Mouse (Mus musculus) hindbrain, embryonic 13.5 days (tissue): ENCODE measurements around the gene Rce1. TPM values are rescaled to one million over a fixed set of nuclear protein-coding genes. Genes with fewer than 3 reads are reported as not detected.

Experiments
- ATAC-seq: fragments of 200-750 bp; cut with Nextera tagmentation; 2 replicates; pipeline ENCODE4 v1.8.0; 2017; ENCODE audit warnings: moderate TSS enrichment; ENCODE audit not compliant: low FRiP score
- H3K27ac ChIP-seq: fragments of 300-500 bp; sonication (generic); 2 replicates; pipeline ENCODE4 v1.5.1; 2015; ENCODE audit warnings: inconsistent platforms, mild to moderate bottlenecking, moderate library complexity
- H3K27me3 ChIP-seq: fragments of 300-500 bp; sonication (generic); 2 replicates; pipeline ENCODE4 v1.6.1; 2015; ENCODE audit warnings: mild to moderate bottlenecking, inconsistent platforms
- H3K36me3 ChIP-seq: fragments of 300-500 bp; sonication (generic); 2 replicates; pipeline ENCODE4 v1.6.1; 2015; ENCODE audit warnings: mild to moderate bottlenecking, inconsistent platforms
- H3K4me1 ChIP-seq: fragments of 300-500 bp; sonication (generic); replicated peaks from 2 replicates; pipeline ENCODE4 v1.6.1; 2015; ENCODE audit warnings: inconsistent platforms
- H3K4me2 ChIP-seq: fragments of 300-500 bp; sonication (generic); 2 replicates; pipeline ENCODE4 v1.6.1; 2015; ENCODE audit warnings: inconsistent platforms, mild to moderate bottlenecking, moderate library complexity
- H3K4me3 ChIP-seq: fragments of 300-500 bp; sonication (generic); 2 replicates; pipeline ENCODE4 v1.5.1; 2015; ENCODE audit warnings: mild to moderate bottlenecking, inconsistent platforms
- H3K9ac ChIP-seq: fragments of 300-500 bp; sonication (generic); 2 replicates; pipeline ENCODE4 v1.6.1; 2015; ENCODE audit warnings: mild to moderate bottlenecking, inconsistent platforms
- H3K9me3 ChIP-seq: fragments of 300-500 bp; sonication (generic); 2 replicates; pipeline ENCODE4 v1.6.1; 2016; ENCODE audit warnings: inconsistent platforms
- WGBS: fragments of 180-500 bp; shearing (Covaris S2); methylation state at CpG from one replicate; pipeline ENCODE4 v1.1.7; 2015; 5-methylcytosine and 5-hydroxymethylcytosine counted together
- polyA plus RNA-seq: library from polyadenylated mRNA; unstranded; fragments of >200 nt; fragmentation: Nextera tagmentation; extraction: Ambion mirVana; gene quantifications from 2 replicates; pipeline ENCODE4 v1.2.1, GENCODE M21; 2015

Gene Rce1
- polyA plus RNA-seq: 52.0 and 54.2 TPM in 2 replicates

- Histone ChIP-seq H3K9me3 (no peaks in the 10 kb centered on the region), H3K9ac (peak within 1 kb of the TSS; percentile 91), H3K27me3 (no peaks in the 10 kb centered on the region), H3K4me3 (peak within 1 kb of the TSS; percentile 85), H3K36me3 (peaks cover 36% of the 10 kb centered on the region), H3K4me2 (peak within 1 kb of the TSS; percentile 94), H3K27ac (peak within 1 kb of the TSS; percentile 95), H3K4me1 (peaks cover 46% of the 10 kb centered on the region)
- under 1% methylated on average over 64 of the region's 64 CpGs for WGBS
- ATAC-seq: peak; percentile 86
Measured at GRCm38 (mm10) chr19:4625179-4625828, at the start of gene Rce1. TSS of gene Rce1 (minus strand) at chr19:4625641.

DNA sequence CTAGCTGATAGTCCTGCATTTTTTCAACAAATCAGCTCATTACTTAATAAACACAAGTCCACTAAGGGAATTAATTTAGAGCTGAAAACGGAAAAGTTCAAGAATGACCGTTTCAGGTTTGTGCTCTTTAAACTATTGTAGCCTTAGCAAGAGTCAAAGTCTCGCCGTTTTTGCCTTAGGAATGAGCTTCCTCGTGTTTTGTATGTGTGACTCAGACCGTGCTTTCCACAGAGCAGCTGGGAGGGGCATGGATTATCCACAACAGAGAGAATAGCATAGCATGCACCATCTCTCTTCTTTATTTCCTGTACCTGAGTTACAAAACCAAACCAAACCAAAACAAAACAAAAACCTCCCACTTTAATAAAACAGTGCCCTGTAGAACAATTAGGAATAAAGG lies 47.0 kb upstream of the Rce1 start:
- Histone ChIP-seq H3K4me1 (no peaks in the 10 kb centered on the region), H3K27me3 (no peaks in the 10 kb centered on the region), H3K4me3 (no peak overlapping the region), H3K27ac (no peak overlapping the region), H3K9ac (no peak overlapping the region), H3K36me3 (no peaks in the 10 kb centered on the region), H3K4me2 (no peak overlapping the region), H3K9me3 (no peaks in the 10 kb centered on the region)
- WGBS: 51% methylated on average over 6 of the region's 6 CpGs
- ATAC-seq: no peak

DNA sequence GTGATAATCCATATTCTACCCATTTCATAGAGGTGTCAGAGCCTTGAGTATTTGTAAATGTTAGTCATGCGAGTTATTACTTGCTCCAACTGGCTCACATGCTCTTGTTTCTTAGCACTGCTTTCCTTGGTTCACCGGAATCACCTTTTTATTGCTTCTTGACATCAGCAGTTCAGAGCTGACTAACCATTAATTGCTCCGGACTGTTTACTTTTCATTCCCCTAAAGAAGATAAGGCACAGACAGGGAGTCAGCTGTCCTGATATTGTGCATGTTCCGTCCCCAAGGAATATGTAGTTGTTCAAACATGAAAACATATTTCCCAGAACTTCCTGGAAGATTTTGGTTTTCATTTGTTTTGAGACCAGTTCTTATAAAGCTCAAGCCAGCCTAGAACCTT lies 45.3 kb upstream of the Rce1 start:
- no peak for ATAC-seq
- Histone ChIP-seq H3K9me3 (no peaks in the 10 kb centered on the region), H3K4me3 (no peak overlapping the region), H3K27me3 (no peaks in the 10 kb centered on the region), H3K4me2 (no peak overlapping the region), H3K4me1 (no peaks in the 10 kb centered on the region), H3K36me3 (no peaks in the 10 kb centered on the region), H3K27ac (no peak overlapping the region), H3K9ac (no peak overlapping the region)
- WGBS: 93% methylated on average over 4 of the region's 4 CpGs

- no peak overlapping the region for H3K4me3 ChIP-seq
- no peaks in the 10 kb centered on the region for H3K27me3 ChIP-seq
- no peak overlapping the region for H3K27ac ChIP-seq
- no peak for ATAC-seq
- H3K4me1 ChIP-seq: no peaks in the 10 kb centered on the region
- H3K4me2 ChIP-seq: no peak overlapping the region
- no peaks in the 10 kb centered on the region for H3K9me3 ChIP-seq
- H3K9ac ChIP-seq: no peak overlapping the region
- H3K36me3 ChIP-seq: no peaks in the 10 kb centered on the region
Measured at GRCm38 (mm10) chr19:4666815-4667214, 41.4 kb upstream of the Rce1 start.

DNA sequence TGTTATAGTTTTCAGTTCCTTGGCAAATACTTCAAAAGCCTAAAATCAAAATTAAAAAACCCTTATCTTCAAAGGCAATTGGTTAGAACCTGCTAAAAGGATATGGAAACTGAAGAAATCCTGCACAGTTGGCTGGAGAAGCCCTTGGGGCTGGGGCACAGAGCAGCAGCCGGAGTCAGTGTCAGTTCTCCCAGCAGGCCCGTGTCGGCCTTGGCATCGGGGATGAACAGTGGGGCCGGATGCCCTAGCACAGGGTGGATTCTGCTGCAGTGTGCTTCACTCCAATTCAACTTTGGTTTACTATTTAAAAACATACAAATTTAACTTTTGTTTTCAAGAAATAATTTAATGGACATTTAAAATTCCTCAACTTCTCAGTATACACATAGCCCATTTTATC lies 32.7 kb upstream of the Rce1 start:
- no peaks in the 10 kb centered on the region for H3K4me1 ChIP-seq
- H3K4me2 ChIP-seq: no peak overlapping the region
- H3K27me3 ChIP-seq: 0 out of 2 replicates have a peak, but pooled peaks cover 4% of the 10 kb centered on the region
- WGBS: 91% methylated on average over 5 of the region's 5 CpGs
- H3K36me3 ChIP-seq: no peaks in the 10 kb centered on the region
- H3K9ac ChIP-seq: no peak overlapping the region
- H3K27ac ChIP-seq: no peak overlapping the region
- H3K9me3 ChIP-seq: no peaks in the 10 kb centered on the region
- no peak overlapping the region for H3K4me3 ChIP-seq
- no peak for ATAC-seq

- Histone ChIP-seq H3K9me3 (no peaks in the 10 kb centered on the region), H3K27me3 (peaks cover 7% of the 10 kb centered on the region; the same call in 1 of the 2 replicates), H3K36me3 (no peaks in the 10 kb centered on the region), H3K27ac (no peak overlapping the region), H3K4me2 (no peak overlapping the region), H3K4me1 (no peaks in the 10 kb centered on the region), H3K9ac (no peak overlapping the region), H3K4me3 (no peak overlapping the region)
- WGBS: 76% methylated on average over 11 of the region's 11 CpGs
- no peak for ATAC-seq
Measured at GRCm38 (mm10) chr19:4646917-4647492, 21.6 kb upstream of the Rce1 start.

- H3K36me3 ChIP-seq: no peaks in the 10 kb centered on the region
- H3K4me3 ChIP-seq: no peak overlapping the region
- H3K9ac ChIP-seq: no peak overlapping the region
- no peak overlapping the region for H3K4me2 ChIP-seq
- WGBS: 50% methylated on average over 10 of the region's 10 CpGs
- no peak for ATAC-seq
- no peaks in the 10 kb centered on the region for H3K4me1 ChIP-seq
- H3K9me3 ChIP-seq: no peaks in the 10 kb centered on the region
- peaks cover 7% of the 10 kb centered on the region; the same call in 1 of the 2 replicates for H3K27me3 ChIP-seq
- H3K27ac ChIP-seq: no peak overlapping the region
Measured at GRCm38 (mm10) chr19:4644271-4644670, 18.8 kb upstream of the Rce1 start.

GRCm38 (mm10) chr19:4635986-4636385 lies 10.5 kb upstream of the Rce1 start:
- Histone ChIP-seq H3K4me2 (no peak overlapping the region), H3K27me3 (0 out of 2 replicates have a peak, but pooled peaks cover 8% of the 10 kb centered on the region), H3K4me3 (no peak overlapping the region), H3K36me3 (no peaks in the 10 kb centered on the region), H3K9ac (no peak overlapping the region), H3K4me1 (no peaks in the 10 kb centered on the region), H3K27ac (no peak overlapping the region), H3K9me3 (no peaks in the 10 kb centered on the region)
- 74% methylated on average over 4 of the region's 4 CpGs for WGBS
- ATAC-seq: no peak

DNA sequence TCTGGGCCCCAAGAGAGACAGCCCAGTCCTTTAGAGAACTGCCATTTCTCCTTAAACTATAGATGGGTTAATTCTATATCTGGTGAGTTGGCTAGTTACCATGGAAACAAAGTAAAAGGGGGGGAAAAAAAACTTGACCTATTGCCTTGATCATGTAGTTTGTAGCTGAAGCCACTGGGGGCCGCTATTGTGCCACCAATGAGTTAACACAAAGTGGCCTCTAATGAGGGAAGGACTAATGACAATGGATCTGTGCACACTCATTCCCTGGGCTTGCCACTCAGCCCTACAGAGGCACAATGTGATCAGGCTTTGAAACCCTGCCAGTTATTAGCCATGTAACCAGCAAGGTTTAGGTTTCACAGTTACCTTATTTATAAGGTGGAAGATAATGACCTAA lies 3.4 kb upstream of the Rce1 start:
- peaks cover 42% of the 10 kb centered on the region for H3K4me1 ChIP-seq
- H3K36me3 ChIP-seq: peaks cover 2% of the 10 kb centered on the region
- no peak overlapping the region for H3K4me3 ChIP-seq
- no peaks in the 10 kb centered on the region for H3K27me3 ChIP-seq
- H3K4me2 ChIP-seq: no peak overlapping the region
- peak overlapping the region; percentile 30; the same call in 1 of the 2 replicates for H3K9ac ChIP-seq
- no peaks in the 10 kb centered on the region for H3K9me3 ChIP-seq
- ATAC-seq: no peak
- H3K27ac ChIP-seq: peak overlapping the region; percentile 62
- 0% methylated on average over 1 of the region's 1 CpGs for WGBS

DNA sequence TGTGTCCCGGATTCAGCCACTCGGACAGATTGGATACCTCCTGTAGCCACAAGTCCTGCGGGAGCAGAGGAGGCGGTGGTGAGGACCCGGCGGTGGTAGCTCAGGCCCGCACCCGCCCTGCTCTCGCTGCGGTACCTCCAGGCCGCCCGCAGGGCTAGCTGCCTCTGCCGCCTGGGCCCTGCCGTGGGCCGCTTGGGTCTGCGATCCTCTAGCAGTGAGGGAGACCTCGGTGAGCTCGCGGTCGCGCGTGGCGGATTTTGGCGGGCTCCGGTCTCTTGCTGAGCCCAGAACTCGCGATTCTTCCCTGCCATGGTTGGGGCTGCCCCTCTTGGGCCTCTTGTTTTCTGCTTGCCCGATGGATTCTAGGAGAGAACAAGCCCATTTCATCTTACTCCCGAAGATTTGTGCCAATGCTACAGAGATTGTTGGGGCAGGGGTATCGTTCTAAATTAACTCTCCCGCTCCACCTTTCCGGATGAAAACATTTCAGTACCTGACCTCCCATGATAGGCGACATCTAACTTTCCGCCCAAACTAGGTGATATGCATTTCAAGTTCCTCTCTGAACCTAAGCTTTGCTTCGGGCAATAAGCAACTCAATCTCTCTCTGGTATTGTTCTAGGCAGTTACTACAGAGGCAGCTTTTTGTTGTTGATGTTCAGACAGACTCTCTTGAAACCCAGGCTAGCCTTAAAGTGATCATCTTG lies 541 bp upstream of the Rce1 start:
- 2% methylated on average over 35 of the region's 35 CpGs for WGBS
- Histone ChIP-seq H3K27ac (peak overlapping the region; percentile 95), H3K4me1 (peaks cover 46% of the 10 kb centered on the region), H3K4me3 (peak overlapping the region; percentile 85), H3K9me3 (no peaks in the 10 kb centered on the region), H3K9ac (peak overlapping the region; percentile 91), H3K36me3 (peaks cover 30% of the 10 kb centered on the region), H3K27me3 (no peaks in the 10 kb centered on the region), H3K4me2 (peak overlapping the region; percentile 94)
- ATAC-seq: peak; percentile 73

GRCm38 (mm10) chr19:4624406-4625178 lies 849 bp downstream of the Rce1 start:
- no peak for ATAC-seq

GRCm38 (mm10) chr19:4624006-4624405 lies 1.4 kb downstream of the Rce1 start:
- H3K4me2 ChIP-seq: peak overlapping the region; percentile 94; the same call in 1 of the 2 replicates
- 98% methylated on average over 12 of the region's 12 CpGs for WGBS
- H3K9ac ChIP-seq: no peak overlapping the region
- H3K9me3 ChIP-seq: no peaks in the 10 kb centered on the region
- no peak overlapping the region for H3K27ac ChIP-seq
- peaks cover 38% of the 10 kb centered on the region for H3K4me1 ChIP-seq
- no peaks in the 10 kb centered on the region for H3K27me3 ChIP-seq
- ATAC-seq: no peak
- H3K4me3 ChIP-seq: peak overlapping the region; percentile 85; the same call in 1 of the 2 replicates
- peaks cover 38% of the 10 kb centered on the region for H3K36me3 ChIP-seq

More at GRCm38 (mm10) chr19:4624406-4625178, 849 bp downstream of the Rce1 start:
- Histone ChIP-seq H3K9me3 (no peaks in the 10 kb centered on the region), H3K9ac (peak overlapping the region; percentile 91), H3K36me3 (peaks cover 38% of the 10 kb centered on the region), H3K4me3 (peak overlapping the region; percentile 85), H3K4me2 (peak overlapping the region; percentile 94), H3K4me1 (peaks cover 44% of the 10 kb centered on the region), H3K27ac (peak overlapping the region; percentile 95), H3K27me3 (no peaks in the 10 kb centered on the region)
- WGBS: 33% methylated on average over 4 of the region's 4 CpGs
